Mouse (Mus musculus) cortical plate, adult 2 months (tissue): ENCODE data around the gene Fancg.

Experiments
- CTCF ChIP-seq: fragments of 200-500 bp; IDR thresholded peaks from 2 replicates; pipeline ENCODE4 v1.5.1; 2011; ENCODE audit warnings: mild to moderate bottlenecking, control low read depth, low read length; ENCODE audit not compliant: insufficient read depth; ENCODE audit errors: extremely low read depth
- POLR2A ChIP-seq: fragments of 200-500 bp; IDR thresholded peaks from 2 replicates; pipeline ENCODE4 v1.6.1; 2011; ENCODE audit warnings: mild to moderate bottlenecking, low read length, control low read depth; ENCODE audit not compliant: insufficient read depth; ENCODE audit errors: extremely low read depth

DNA sequence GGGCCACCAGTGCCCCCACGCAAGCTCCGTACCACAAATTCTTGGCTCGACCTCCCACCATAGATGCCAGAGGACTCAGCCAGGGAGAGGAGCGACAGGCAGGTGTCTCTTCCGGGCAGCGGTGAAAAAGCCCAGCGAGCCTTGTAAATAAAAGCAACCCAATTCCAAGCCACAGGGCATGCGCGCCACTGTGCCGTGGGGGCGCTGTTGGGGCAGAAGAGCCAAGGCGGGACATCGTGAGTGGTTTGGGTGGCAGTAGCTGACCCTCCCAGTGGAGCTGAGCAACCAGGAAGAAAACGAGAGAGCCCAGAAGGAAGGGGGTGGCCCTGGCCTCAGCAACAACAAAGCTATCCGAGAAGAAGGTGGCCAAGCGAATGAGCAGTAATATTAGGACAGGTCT lies 10.6 kb upstream of the Fancg start:
- no peak for TF ChIP-seq POLR2A
- TF ChIP-seq CTCF, result no peak
